Mouse (Mus musculus): Measurements from ENCODE around the gene Col19a1. TPM values are rescaled to one million over a fixed set of nuclear protein-coding genes. Genes with fewer than 3 reads are reported as not detected.

The Col19a1 gene
- total and polyA plus RNA-seq, 3 experiments = 0.08 TPM; not detected in 2

DNA sequence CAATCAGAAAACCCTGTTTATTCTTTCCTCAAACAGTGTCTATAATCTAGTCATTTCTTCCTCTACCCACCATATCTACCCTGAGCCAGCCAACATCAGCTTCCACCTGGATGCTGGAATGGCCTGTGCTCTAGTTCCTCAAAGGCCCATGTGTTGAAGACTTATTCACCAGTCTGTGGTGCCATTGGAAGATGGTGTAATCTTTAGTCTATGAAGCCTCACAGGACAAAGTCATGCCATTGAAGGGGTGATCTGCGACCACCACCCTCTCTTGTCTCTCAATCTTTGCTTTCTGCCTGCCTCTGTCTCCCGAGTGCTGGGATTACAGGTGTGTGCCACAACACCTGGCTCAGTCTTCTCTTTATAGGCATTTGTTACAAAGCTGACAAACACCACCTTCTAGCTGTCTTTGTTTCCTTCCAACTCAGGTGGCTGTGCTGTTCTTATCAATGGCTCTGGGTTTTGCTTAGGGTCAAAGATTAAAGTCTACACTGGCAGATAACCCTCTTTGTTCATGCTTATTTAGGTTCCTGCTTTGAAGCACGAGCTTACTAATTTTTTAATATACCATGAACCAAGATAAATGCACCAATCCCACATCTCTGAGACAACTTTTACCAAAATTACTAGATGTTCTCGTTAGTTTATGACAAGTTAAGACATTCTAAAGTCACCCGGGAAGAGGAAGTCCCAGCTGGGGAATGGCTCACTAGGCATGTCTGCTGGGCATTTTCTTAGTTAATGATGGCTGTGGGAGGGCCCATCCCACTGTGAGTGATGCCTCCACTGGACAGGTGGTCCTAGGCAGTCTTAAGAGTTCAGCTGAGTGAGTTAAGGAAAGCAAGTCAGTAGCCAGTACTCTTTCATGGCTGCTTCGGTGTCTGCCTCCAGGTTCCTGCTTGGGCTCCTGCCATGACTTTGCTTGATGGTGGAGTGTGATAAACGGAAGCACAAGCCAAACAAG lies 292.0 kb downstream of the Col19a1 start:
- TF ChIP-seq POLR2A (IDR thresholded peaks at IDR 0.05; ENCODE audit: insufficient read depth, low read depth, low read length) (no peak), CTCF (IDR thresholded peaks at IDR 0.05) (no peak)
- no peaks in the 10 kb centered on the region for H3K4me1 ChIP-seq (ENCODE audit: control insufficient read depth, insufficient read depth, low read length)
- H3K36me3 ChIP-seq (ENCODE audit: control insufficient read depth, insufficient read depth, low read length) = no peaks in the 10 kb centered on the region
- no peaks in the 10 kb centered on the region for H3K27me3 ChIP-seq (ENCODE audit: control insufficient read depth, insufficient read depth, low read length)
- H3K4me3 ChIP-seq = no peak overlapping the region
- no peak overlapping the region for H3K9ac ChIP-seq (ENCODE audit: low read depth, low read length)
- DNase-seq = no peak
- intact Hi-C loops (cut with DNase I) = no loop called here
- no peak overlapping the region for H3K27ac ChIP-seq
- no peaks in the 10 kb centered on the region for H3K79me2 ChIP-seq (replicated peaks; ENCODE audit: control insufficient read depth, insufficient read depth, low read length)
- 70% methylated on average over 7 of the region's 7 CpGs for WGBS

DNA sequence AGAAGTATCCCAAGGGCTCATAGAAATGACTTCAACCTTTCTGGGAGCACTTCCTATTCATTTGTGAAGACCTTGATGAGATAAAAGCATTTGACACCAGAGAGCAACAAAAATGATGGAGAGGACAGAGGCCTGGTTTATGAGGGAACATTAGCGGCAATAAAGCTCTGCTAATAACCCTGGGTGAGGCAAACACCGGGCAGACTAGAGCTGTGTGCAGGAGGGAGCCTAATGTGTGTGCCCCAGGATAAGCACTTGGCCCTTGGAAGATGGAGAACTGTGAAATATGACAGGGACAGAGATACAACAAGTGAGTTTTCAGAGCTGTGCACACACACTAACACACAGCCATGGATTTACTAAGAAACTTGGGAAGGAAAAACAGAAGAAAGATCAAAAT lies 294.8 kb downstream of the Col19a1 start:
- Histone ChIP-seq H3K9ac (ENCODE audit: low read depth, low read length) (no peak overlapping the region), H3K27ac (no peak overlapping the region), H3K4me3 (no peak overlapping the region), H3K36me3 (ENCODE audit: control insufficient read depth, insufficient read depth, low read length) (no peaks in the 10 kb centered on the region), H3K27me3 (ENCODE audit: control insufficient read depth, insufficient read depth, low read length) (no peaks in the 10 kb centered on the region), H3K79me2 (replicated peaks; ENCODE audit: control insufficient read depth, insufficient read depth, low read length) (no peaks in the 10 kb centered on the region), H3K4me1 (ENCODE audit: control insufficient read depth, insufficient read depth, low read length) (no peaks in the 10 kb centered on the region)
- intact Hi-C loops (cut with DNase I) = no loop called here
- WGBS = 82% methylated on average over 2 of the region's 2 CpGs
- TF ChIP-seq EP300 (IDR thresholded peaks at IDR 0.05; ENCODE audit: insufficient read depth, low read depth, low read length) = no peak
- TF ChIP-seq CTCF (IDR thresholded peaks at IDR 0.05) = no peak
- no peak for TF ChIP-seq POLR2A (IDR thresholded peaks at IDR 0.05; ENCODE audit: insufficient read depth, low read depth, low read length)
- no peak for DNase-seq

DNA sequence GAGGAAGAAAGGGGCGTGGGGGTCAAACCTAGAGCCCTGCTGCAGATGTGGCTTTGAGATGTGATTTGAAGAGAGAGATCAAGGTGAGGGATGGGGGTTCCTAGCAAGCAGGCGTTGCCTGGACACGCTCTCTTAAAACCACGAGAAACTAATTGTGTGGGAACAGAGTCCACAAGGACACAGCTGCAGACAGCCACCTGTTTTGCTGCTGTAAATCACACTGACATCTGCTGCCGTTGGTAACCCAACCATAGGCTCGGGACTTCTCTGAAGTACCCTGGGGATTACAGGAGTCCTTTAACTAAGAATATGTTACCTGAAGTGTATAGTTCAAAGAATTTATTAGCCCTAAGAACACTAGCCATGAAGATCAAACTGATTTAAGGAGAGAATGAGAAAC lies 300.9 kb downstream of the Col19a1 start:
- Histone ChIP-seq H3K27me3 (ENCODE audit: control insufficient read depth, insufficient read depth, low read length) (no peaks in the 10 kb centered on the region), H3K4me3 (no peak overlapping the region), H3K79me2 (replicated peaks; ENCODE audit: control insufficient read depth, insufficient read depth, low read length) (no peaks in the 10 kb centered on the region), H3K36me3 (ENCODE audit: control insufficient read depth, insufficient read depth, low read length) (no peaks in the 10 kb centered on the region), H3K4me1 (ENCODE audit: control insufficient read depth, insufficient read depth, low read length) (no peaks in the 10 kb centered on the region), H3K27ac (no peak overlapping the region), H3K9ac (ENCODE audit: low read depth, low read length) (no peak overlapping the region)
- intact Hi-C loops (cut with DNase I) = no loop called here
- TF ChIP-seq EP300 (IDR thresholded peaks at IDR 0.05; ENCODE audit: insufficient read depth, low read depth, low read length) (no peak), CTCF (IDR thresholded peaks at IDR 0.05) (no peak), POLR2A (IDR thresholded peaks at IDR 0.05; ENCODE audit: insufficient read depth, low read depth, low read length) (no peak)
- DNase-seq = no peak
- WGBS = 63% methylated on average over 6 of the region's 6 CpGs

DNA sequence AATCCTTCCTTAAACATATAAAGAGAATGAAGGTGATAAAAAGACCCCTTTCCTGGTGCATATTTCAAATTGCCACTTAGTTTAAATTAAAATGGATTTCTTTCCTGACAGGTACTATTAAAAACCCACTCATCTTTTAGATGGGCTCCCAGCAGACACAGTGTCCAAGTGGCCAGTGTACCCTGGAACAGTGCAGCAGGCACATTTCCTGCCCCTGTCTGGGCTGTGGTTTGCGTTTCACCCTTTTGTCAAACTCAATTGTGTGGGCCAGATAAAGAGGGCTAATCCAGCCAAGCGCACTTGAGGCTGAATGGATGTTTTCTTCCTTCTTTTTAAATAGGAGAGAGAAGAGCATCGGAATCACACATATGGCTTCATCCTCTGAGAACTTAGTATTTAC lies 320.2 kb downstream of the Col19a1 start:
- H3K36me3 ChIP-seq (ENCODE audit: control insufficient read depth, insufficient read depth, low read length) = no peaks in the 10 kb centered on the region
- H3K4me3 ChIP-seq = no peak overlapping the region
- TF ChIP-seq POLR2A (IDR thresholded peaks at IDR 0.05; ENCODE audit: insufficient read depth, low read depth, low read length) (no peak), CTCF (IDR thresholded peaks at IDR 0.05) (no peak), EP300 (IDR thresholded peaks at IDR 0.05; ENCODE audit: insufficient read depth, low read depth, low read length) (no peak)
- no peak overlapping the region for H3K9ac ChIP-seq (ENCODE audit: low read depth, low read length)
- intact Hi-C loops (cut with DNase I) = no loop called here
- H3K79me2 ChIP-seq (replicated peaks; ENCODE audit: control insufficient read depth, insufficient read depth, low read length) = no peaks in the 10 kb centered on the region
- H3K27me3 ChIP-seq (ENCODE audit: control insufficient read depth, insufficient read depth, low read length) = no peaks in the 10 kb centered on the region
- 35% methylated on average over 3 of the region's 3 CpGs for WGBS
- no peak for DNase-seq
- H3K4me1 ChIP-seq (ENCODE audit: control insufficient read depth, insufficient read depth, low read length) = no peaks in the 10 kb centered on the region
- no peak overlapping the region for H3K27ac ChIP-seq

DNA sequence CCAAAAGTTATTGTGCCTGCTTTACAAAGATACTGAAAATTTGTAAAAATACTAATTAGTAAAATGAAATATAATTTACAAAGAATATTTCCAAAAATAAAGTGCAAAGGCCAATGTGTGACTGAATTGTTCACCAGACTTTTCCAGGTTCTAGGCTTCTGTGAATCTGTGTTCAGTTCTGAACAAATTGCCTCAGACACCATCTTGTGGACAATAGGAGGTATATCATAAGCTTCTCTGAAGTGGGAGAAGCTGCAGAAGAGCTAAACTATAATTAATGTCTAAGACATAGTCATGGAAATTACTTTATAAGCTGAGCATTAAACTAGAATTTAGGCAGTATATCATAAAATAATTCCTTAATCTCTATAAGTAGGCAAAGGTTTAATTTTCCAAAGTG lies 326.1 kb downstream of the Col19a1 start:
- H3K27me3 ChIP-seq (ENCODE audit: control insufficient read depth, insufficient read depth, low read length) = no peaks in the 10 kb centered on the region
- H3K4me3 ChIP-seq = no peak overlapping the region
- TF ChIP-seq POLR2A (IDR thresholded peaks at IDR 0.05; ENCODE audit: insufficient read depth, low read depth, low read length) = no peak
- intact Hi-C loops (cut with DNase I) = no loop called here
- no peak overlapping the region for H3K27ac ChIP-seq
- DNase-seq = no peak
- no peaks in the 10 kb centered on the region for H3K4me1 ChIP-seq (ENCODE audit: control insufficient read depth, insufficient read depth, low read length)
- no peak overlapping the region for H3K9ac ChIP-seq (ENCODE audit: low read depth, low read length)
- no peaks in the 10 kb centered on the region for H3K36me3 ChIP-seq (ENCODE audit: control insufficient read depth, insufficient read depth, low read length)
- H3K79me2 ChIP-seq (replicated peaks; ENCODE audit: control insufficient read depth, insufficient read depth, low read length) = no peaks in the 10 kb centered on the region

DNA sequence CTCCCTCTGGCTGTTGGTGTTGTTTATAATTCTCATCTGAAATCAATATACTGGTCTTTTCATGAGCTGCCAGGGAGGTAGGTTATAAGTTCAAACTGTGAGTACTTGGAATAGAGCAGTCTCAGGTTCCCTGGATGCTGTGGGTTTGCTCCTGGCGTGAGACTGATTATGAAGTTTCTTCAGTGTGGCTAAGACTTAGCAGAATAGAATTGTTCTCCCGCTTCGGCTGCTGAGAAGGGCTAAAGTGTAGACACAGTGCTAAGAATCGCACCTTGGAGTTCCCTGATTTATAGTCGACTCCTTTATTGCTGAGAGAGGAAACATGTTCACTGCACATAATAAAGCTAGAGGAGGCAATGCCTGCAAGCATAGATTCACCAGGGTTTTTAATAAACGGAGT lies 327.9 kb downstream of the Col19a1 start:
- Histone ChIP-seq H3K4me1 (ENCODE audit: control insufficient read depth, insufficient read depth, low read length) (no peaks in the 10 kb centered on the region), H3K9ac (ENCODE audit: low read depth, low read length) (no peak overlapping the region), H3K4me3 (no peak overlapping the region), H3K79me2 (replicated peaks; ENCODE audit: control insufficient read depth, insufficient read depth, low read length) (no peaks in the 10 kb centered on the region), H3K27ac (no peak overlapping the region), H3K27me3 (ENCODE audit: control insufficient read depth, insufficient read depth, low read length) (no peaks in the 10 kb centered on the region), H3K36me3 (ENCODE audit: control insufficient read depth, insufficient read depth, low read length) (no peaks in the 10 kb centered on the region)
- no peak for TF ChIP-seq EP300 (IDR thresholded peaks at IDR 0.05; ENCODE audit: insufficient read depth, low read depth, low read length)
- no peak for TF ChIP-seq POLR2A (IDR thresholded peaks at IDR 0.05; ENCODE audit: insufficient read depth, low read depth, low read length)
- no peak for TF ChIP-seq CTCF (IDR thresholded peaks at IDR 0.05)
- 79% methylated on average over 6 of the region's 6 CpGs for WGBS
- intact Hi-C loops (cut with DNase I) = no loop called here
- no peak for DNase-seq

All from heart, adult 2 months (tissue).